Mouse (Mus musculus) ES-Bruce4 (cell line): ENCODE measurements around the gene Ptpro. TPM values are rescaled to one million over a fixed set of nuclear protein-coding genes. Genes with fewer than 3 reads are reported as not detected.

ENCODE experiments used
- H3K27ac ChIP-seq: 2 replicates; pipeline ENCODE4 v1.5.1; 2012; ENCODE audit warnings: low read length, inconsistent platforms; ENCODE audit not compliant: insufficient read depth
- H3K27me3 ChIP-seq: 2 replicates; pipeline ENCODE4 v1.6.1; 2012; ENCODE audit warnings: mild to moderate bottlenecking, low read length, inconsistent platforms; ENCODE audit not compliant: control insufficient read depth, poor library complexity, insufficient read depth, severe bottlenecking
- H3K36me3 ChIP-seq: 2 replicates; pipeline ENCODE4 v1.6.1; 2012; ENCODE audit warnings: inconsistent platforms, mild to moderate bottlenecking, low read length, moderate library complexity; ENCODE audit not compliant: control insufficient read depth, poor library complexity, insufficient read depth, severe bottlenecking
- H3K4me1 ChIP-seq: one replicate; pipeline ENCODE4 v1.8.1; 2011; ENCODE audit warnings: low read length; ENCODE audit not compliant: control insufficient read depth, insufficient read depth
- H3K4me3 ChIP-seq: 2 replicates; pipeline ENCODE4 v1.5.1; 2011; ENCODE audit warnings: low read depth, mild to moderate bottlenecking, low read length
- H3K9ac ChIP-seq: 2 replicates; pipeline ENCODE4 v1.6.1; 2012; ENCODE audit warnings: low read depth, mild to moderate bottlenecking, inconsistent platforms; ENCODE audit not compliant: poor library complexity, severe bottlenecking
- H3K9me3 ChIP-seq: replicated peaks from 2 replicates; pipeline ENCODE4 v1.6.1; 2012; ENCODE audit warnings: mild to moderate bottlenecking, low read length, inconsistent platforms; ENCODE audit not compliant: control insufficient read depth, poor library complexity, insufficient read depth, severe bottlenecking
- CTCF ChIP-seq: IDR thresholded peaks from one replicate; pipeline ENCODE4 v1.8.1; 2011; ENCODE audit warnings: low read depth, low read length
- EP300 ChIP-seq: IDR thresholded peaks from 2 replicates; pipeline ENCODE4 v1.6.1; 2011; ENCODE audit warnings: low read depth, low read length; ENCODE audit not compliant: insufficient read depth
- POLR2A ChIP-seq: IDR thresholded peaks from one replicate; pipeline ENCODE4 v1.8.1; 2011; ENCODE audit warnings: low read length; ENCODE audit not compliant: insufficient read depth
- polyA plus RNA-seq: library from polyadenylated mRNA; stranded (reverse); fragments of >200 nt; gene quantifications from 2 replicates; pipeline ENCODE4 v1.2.4, GENCODE M21; 2011; ENCODE audit warnings: low read depth; ENCODE audit not compliant: missing spikeins, insufficient read depth, insufficient read length

The Ptpro gene
- polyA plus RNA-seq, result not detected in 2 replicates

DNA sequence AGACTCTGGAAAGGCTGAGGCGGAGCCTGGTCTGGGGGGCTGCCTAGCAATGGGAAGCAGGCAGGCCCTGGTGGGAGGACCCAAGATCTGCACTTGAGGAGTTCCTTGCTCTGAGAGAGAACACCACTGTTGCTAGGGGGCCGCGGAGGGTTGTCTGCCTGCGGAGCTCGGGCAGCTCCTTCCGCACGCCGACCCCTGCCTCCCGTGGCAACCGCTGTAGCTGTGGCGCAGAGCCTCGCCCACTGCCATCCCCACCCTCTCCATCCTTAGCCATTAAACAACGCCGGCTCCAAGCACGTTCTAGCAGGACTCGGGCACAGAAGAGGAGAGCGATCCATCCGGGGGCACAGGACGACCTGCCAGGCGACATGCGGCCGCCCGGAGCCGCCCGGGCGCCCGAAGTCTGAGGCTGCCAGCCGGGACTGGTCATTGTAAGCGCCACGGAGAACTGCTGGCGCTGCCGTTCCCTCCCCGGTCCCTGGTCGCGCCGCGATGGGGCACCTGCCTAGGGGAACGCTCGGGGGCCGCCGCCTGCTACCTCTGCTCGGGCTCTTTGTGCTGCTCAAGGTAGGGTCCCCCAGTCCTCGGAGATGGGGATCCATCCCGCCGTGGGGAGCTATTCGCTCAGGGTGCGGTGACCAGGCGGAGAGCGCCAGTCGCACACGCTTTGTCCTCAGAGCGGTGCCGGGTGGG lies at the start of gene Ptpro:
Gene Ptpro, plus strand, starts transcription at position 126 of the 693 bp plus-strand sequence.
- TF ChIP-seq EP300 (no peak), CTCF (no peak), POLR2A (no peak)
- Histone ChIP-seq H3K36me3 (no peaks in the 10 kb centered on the region), H3K9me3 (no peaks in the 10 kb centered on the region), H3K27me3 (no peaks in the 10 kb centered on the region), H3K9ac (peak within 1 kb of the TSS; percentile 26; the same call in 1 of the 2 replicates), H3K27ac (no peak within 1 kb of the TSS), H3K4me3 (peak within 1 kb of the TSS; percentile 58), H3K4me1 (no peaks in the 10 kb centered on the region)

DNA sequence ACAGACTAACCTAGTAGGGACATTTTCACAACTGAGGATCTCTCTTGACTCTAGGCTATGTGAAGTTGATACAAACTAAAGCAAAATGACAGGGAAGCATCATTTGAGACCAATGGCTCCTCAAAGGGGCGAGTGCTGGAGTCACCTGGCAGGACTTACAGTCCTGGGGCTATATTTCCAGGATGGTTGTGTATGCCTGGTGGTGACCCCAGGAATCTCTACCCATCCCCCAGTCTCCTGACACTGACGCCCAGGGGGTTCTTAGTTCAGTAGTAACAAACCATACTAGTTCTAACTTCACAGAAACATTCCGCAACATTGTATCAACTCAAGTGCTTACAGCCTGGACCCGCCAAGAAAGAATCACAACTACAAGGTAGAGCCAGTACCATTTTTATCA lies 49.5 kb upstream of the Ptpro start:
- H3K9ac ChIP-seq, result no peak overlapping the region
- TF ChIP-seq EP300 (no peak), CTCF (no peak), POLR2A (no peak)
- H3K27me3 ChIP-seq, result no peaks in the 10 kb centered on the region
- H3K4me1 ChIP-seq, result no peaks in the 10 kb centered on the region
- no peaks in the 10 kb centered on the region for H3K9me3 ChIP-seq
- no peaks in the 10 kb centered on the region for H3K36me3 ChIP-seq
- H3K4me3 ChIP-seq, result no peak overlapping the region
- no peak overlapping the region for H3K27ac ChIP-seq

- Histone ChIP-seq H3K4me1 (no peaks in the 10 kb centered on the region), H3K9ac (no peak overlapping the region), H3K36me3 (no peaks in the 10 kb centered on the region), H3K4me3 (no peak overlapping the region), H3K27ac (no peak overlapping the region), H3K27me3 (no peaks in the 10 kb centered on the region), H3K9me3 (no peaks in the 10 kb centered on the region)
- TF ChIP-seq POLR2A, result no peak
- no peak for TF ChIP-seq CTCF
- no peak for TF ChIP-seq EP300
Observed at GRCm38 (mm10) chr6:137205662-137206400, 46.3 kb upstream of the Ptpro start.

- H3K9me3 ChIP-seq, result no peaks in the 10 kb centered on the region
- no peak for TF ChIP-seq CTCF
- TF ChIP-seq EP300, result no peak
- no peak for TF ChIP-seq POLR2A
- no peaks in the 10 kb centered on the region for H3K4me1 ChIP-seq
- H3K36me3 ChIP-seq, result no peaks in the 10 kb centered on the region
- H3K27me3 ChIP-seq, result no peaks in the 10 kb centered on the region
- H3K4me3 ChIP-seq, result no peak overlapping the region
- no peak overlapping the region for H3K27ac ChIP-seq
- no peak overlapping the region for H3K9ac ChIP-seq
Observed at GRCm38 (mm10) chr6:137207126-137207525, 45.0 kb upstream of the Ptpro start.

GRCm38 (mm10) chr6:137209992-137210391 lies 42.1 kb upstream of the Ptpro start:
- no peaks in the 10 kb centered on the region for H3K4me1 ChIP-seq
- TF ChIP-seq EP300 (no peak), POLR2A (no peak), CTCF (no peak)

GRCm38 (mm10) chr6:137210991-137211390 lies 41.1 kb upstream of the Ptpro start:
- H3K9ac ChIP-seq, result no peak overlapping the region
- no peak overlapping the region for H3K27ac ChIP-seq
- H3K4me3 ChIP-seq, result no peak overlapping the region
- TF ChIP-seq CTCF (no peak), POLR2A (no peak), EP300 (no peak)
- no peaks in the 10 kb centered on the region for H3K27me3 ChIP-seq
- no peaks in the 10 kb centered on the region for H3K9me3 ChIP-seq
- no peaks in the 10 kb centered on the region for H3K36me3 ChIP-seq
- H3K4me1 ChIP-seq, result no peaks in the 10 kb centered on the region

More at GRCm38 (mm10) chr6:137209992-137210391, 42.1 kb upstream of the Ptpro start:
- H3K36me3 ChIP-seq, result no peaks in the 10 kb centered on the region
- H3K27ac ChIP-seq, result no peak overlapping the region
- no peak overlapping the region for H3K9ac ChIP-seq
- no peaks in the 10 kb centered on the region for H3K27me3 ChIP-seq
- H3K4me3 ChIP-seq, result no peak overlapping the region
- H3K9me3 ChIP-seq, result no peaks in the 10 kb centered on the region
